In genomic region chr12:104997641-104998293, GRCm38 (mm10) we compare ENCODE assay signal across 18 mouse cellular contexts. TPM values are rescaled to one million over a fixed set of nuclear protein-coding genes. Genes with fewer than 3 reads are reported as not detected.
DNase-seq lines count a peak whose midpoint lies in the region; ATAC-seq lines count a peak whose summit lies in the region.
"Had no signal": no experiment of that assay in that cellular context is flagged by ENCODE, and none has a peak within 500 bp of the region (broad histone marks: within the 10 kb centered on the region; RNA-seq: fewer than 3 reads in every experiment).

No protein-coding gene starts in this region.

- peaks cover 83% of the 10 kb centered on the region for H3K4me1 ChIP-seq in liver, embryonic 13.5 days (replicated peaks)

- ATAC-seq in common myeloid progenitor, adult 5-6 weeks (replicated peaks; ENCODE audit: low read depth, poor library complexity, severe bottlenecking), result peak; percentile 43
- peak; percentile 42 for ATAC-seq in liver, embryonic 13.5 days (ENCODE audit: low read depth)
- ATAC-seq in frontal cortex, adult (ENCODE audit: low TSS enrichment), result no peak
- ATAC-seq: midbrain, embryonic 13.5 days had no signal

- H3K4me3 ChIP-seq in liver, embryonic 13.5 days (replicated peaks), result no peak overlapping the region
- H3K4me3 ChIP-seq: embryonic facial prominence, embryonic 10.5 days; lung, embryonic 15.5 days; midbrain, embryonic 13.5 days had no signal

- H3K9ac ChIP-seq in liver, embryonic 13.5 days, result 0 out of 2 replicates have a peak overlapping the region, but pooled peaks have one; percentile 39
- H3K9ac ChIP-seq: lung, embryonic 15.5 days; midbrain, embryonic 13.5 days had no signal

- WGBS in liver, embryonic 13.5 days (ENCODE audit: insufficient replicate concordance), result 43% methylated on average over 10 of the region's 10 CpGs

- peak overlapping the region; percentile 34; the same call in 1 of the 2 replicates for H3K27ac ChIP-seq in liver, embryonic 13.5 days
- H3K27ac ChIP-seq: embryonic facial prominence, embryonic 10.5 days; kidney, postnatal 0 days; lung, embryonic 15.5 days; midbrain, embryonic 13.5 days had no signal

- H3K36me3 ChIP-seq in liver, embryonic 13.5 days, result 0 out of 2 replicates have a peak, but pooled peaks cover 4% of the 10 kb centered on the region
- H3K36me3 ChIP-seq: embryonic facial prominence, embryonic 10.5 days; lung, embryonic 15.5 days; midbrain, embryonic 13.5 days had no signal

- DNase-seq in retina, adult 2 months (ENCODE audit: low read depth, low spot score), result peak; percentile 64
- no peak for DNase-seq in retina, embryonic 14.5 days (ENCODE audit: low spot score)
- DNase-seq in liver, embryonic 13.5 days, result peak; percentile 45
- DNase-seq in naive thymus-derived CD4-positive, alpha-beta T cell, adult 2 months (ENCODE audit: low read depth), result peak; percentile 42
- DNase-seq in embryo, embryonic 10 days (ENCODE audit: low spot score), result no peak
- DNase-seq in cerebellum, adult 9-10 months, result no peak
- DNase-seq: B cell, adult 2 months; cerebellum, postnatal 10 days; heart, adult 18-20 months; heart, postnatal 14 days; layer of hippocampus, postnatal 36 days; left cerebral cortex, postnatal 4 days had no signal

- no peaks in the 10 kb centered on the region for H3K27me3 ChIP-seq in liver, embryonic 13.5 days

- no peak overlapping the region for H3K4me2 ChIP-seq in liver, embryonic 13.5 days
- H3K4me2 ChIP-seq: lung, embryonic 15.5 days; midbrain, embryonic 13.5 days had no signal

- no peaks in the 10 kb centered on the region for H3K9me3 ChIP-seq in liver, embryonic 13.5 days (replicated peaks)
- H3K9me3 ChIP-seq: embryonic facial prominence, embryonic 10.5 days; lung, embryonic 15.5 days; midbrain, embryonic 13.5 days had no signal

RNA-seq across cellular contexts. Expression of gene Syne3, which starts 11.8 kb away (rescaled TPM):
- total RNA-seq in common myeloid progenitor, adult 5-6 weeks (2017), result 23.0 and 25.3 TPM in 2 replicates
- polyA plus RNA-seq in liver, embryonic 13.5 days (2015; fragmentation: Nextera tagmentation; extraction: Ambion mirVana), result 2.0 TPM in 2 replicates

RNA-seq across cellular contexts. Expression of gene Glrx5, which starts 34.7 kb away (rescaled TPM):
- total RNA-seq in common myeloid progenitor, adult 5-6 weeks (2017), result 30.1 and 42.8 TPM in 2 replicates
- polyA plus RNA-seq in liver, embryonic 13.5 days (2015; fragmentation: Nextera tagmentation; extraction: Ambion mirVana), result 591 and 653 TPM in 2 replicates

Comparison
In these comparisons a context has a peak if more than half of its experiments do, and no peak if none do; other contexts are left out.
1. DNase-seq: peak in retina, adult 2 months (single experiment), liver, embryonic 13.5 days (single experiment) and naive thymus-derived CD4-positive, alpha-beta T cell, adult 2 months (single experiment); none in retina, embryonic 14.5 days (single experiment), embryo, embryonic 10 days (single experiment) and cerebellum, adult 9-10 months (single experiment).